Mouse (Mus musculus) hindbrain, embryonic 13.5 days (tissue): ENCODE measurements around the gene Gcnt2. TPM values are rescaled to one million over a fixed set of nuclear protein-coding genes. Genes with fewer than 3 reads are reported as not detected.

Experiments
- ATAC-seq: fragments of 200-750 bp; cut with Nextera tagmentation; 2 replicates; pipeline ENCODE4 v1.8.0; 2017; ENCODE audit warnings: moderate TSS enrichment; ENCODE audit not compliant: low FRiP score
- H3K27ac ChIP-seq: fragments of 300-500 bp; sonication (generic); 2 replicates; pipeline ENCODE4 v1.5.1; 2015; ENCODE audit warnings: inconsistent platforms, mild to moderate bottlenecking, moderate library complexity
- H3K27me3 ChIP-seq: fragments of 300-500 bp; sonication (generic); 2 replicates; pipeline ENCODE4 v1.6.1; 2015; ENCODE audit warnings: mild to moderate bottlenecking, inconsistent platforms
- H3K36me3 ChIP-seq: fragments of 300-500 bp; sonication (generic); 2 replicates; pipeline ENCODE4 v1.6.1; 2015; ENCODE audit warnings: mild to moderate bottlenecking, inconsistent platforms
- H3K4me1 ChIP-seq: fragments of 300-500 bp; sonication (generic); replicated peaks from 2 replicates; pipeline ENCODE4 v1.6.1; 2015; ENCODE audit warnings: inconsistent platforms
- H3K4me2 ChIP-seq: fragments of 300-500 bp; sonication (generic); 2 replicates; pipeline ENCODE4 v1.6.1; 2015; ENCODE audit warnings: inconsistent platforms, mild to moderate bottlenecking, moderate library complexity
- H3K4me3 ChIP-seq: fragments of 300-500 bp; sonication (generic); 2 replicates; pipeline ENCODE4 v1.5.1; 2015; ENCODE audit warnings: mild to moderate bottlenecking, inconsistent platforms
- H3K9ac ChIP-seq: fragments of 300-500 bp; sonication (generic); 2 replicates; pipeline ENCODE4 v1.6.1; 2015; ENCODE audit warnings: mild to moderate bottlenecking, inconsistent platforms
- H3K9me3 ChIP-seq: fragments of 300-500 bp; sonication (generic); 2 replicates; pipeline ENCODE4 v1.6.1; 2016; ENCODE audit warnings: inconsistent platforms
- WGBS: fragments of 180-500 bp; shearing (Covaris S2); methylation state at CpG from one replicate; pipeline ENCODE4 v1.1.7; 2015; 5-methylcytosine and 5-hydroxymethylcytosine counted together
- polyA plus RNA-seq: library from polyadenylated mRNA; unstranded; fragments of >200 nt; fragmentation: Nextera tagmentation; extraction: Ambion mirVana; gene quantifications from 2 replicates; pipeline ENCODE4 v1.2.1, GENCODE M21; 2015

Gene Gcnt2
- polyA plus RNA-seq, 1 experiment from 2014 or later = 6.4 TPM

GRCm38 (mm10) chr13:40932573-40932972 lies 73.0 kb downstream of the Gcnt2 start:
- Histone ChIP-seq H3K4me1 (0 out of 2 replicates have a peak, but pooled peaks cover 2% of the 10 kb centered on the region), H3K4me3 (no peak overlapping the region), H3K27me3 (no peaks in the 10 kb centered on the region), H3K36me3 (no peaks in the 10 kb centered on the region), H3K9me3 (no peaks in the 10 kb centered on the region), H3K27ac (no peak overlapping the region), H3K4me2 (no peak overlapping the region), H3K9ac (no peak overlapping the region)
- ATAC-seq = no peak
- WGBS = 86% methylated on average over 5 of the region's 5 CpGs

GRCm38 (mm10) chr13:40934341-40934740 lies 74.8 kb downstream of the Gcnt2 start:
- H3K4me1 ChIP-seq = 0 out of 2 replicates have a peak, but pooled peaks cover 4% of the 10 kb centered on the region
- H3K9me3 ChIP-seq = no peaks in the 10 kb centered on the region
- no peak overlapping the region for H3K9ac ChIP-seq
- 87% methylated on average over 3 of the region's 3 CpGs for WGBS
- no peak overlapping the region for H3K4me3 ChIP-seq
- no peaks in the 10 kb centered on the region for H3K36me3 ChIP-seq
- no peak overlapping the region for H3K27ac ChIP-seq
- no peak for ATAC-seq
- H3K27me3 ChIP-seq = no peaks in the 10 kb centered on the region
- H3K4me2 ChIP-seq = no peak overlapping the region

GRCm38 (mm10) chr13:40937586-40937985 lies 78.0 kb downstream of the Gcnt2 start:
- WGBS = 56% methylated on average over 5 of the region's 5 CpGs
- no peak overlapping the region for H3K9ac ChIP-seq
- H3K4me3 ChIP-seq = no peak overlapping the region
- 0 out of 2 replicates have a peak, but pooled peaks cover 4% of the 10 kb centered on the region for H3K4me1 ChIP-seq
- no peak for ATAC-seq
- no peaks in the 10 kb centered on the region for H3K9me3 ChIP-seq
- H3K36me3 ChIP-seq = no peaks in the 10 kb centered on the region
- no peaks in the 10 kb centered on the region for H3K27me3 ChIP-seq
- no peak overlapping the region for H3K4me2 ChIP-seq
- H3K27ac ChIP-seq = no peak overlapping the region

DNA sequence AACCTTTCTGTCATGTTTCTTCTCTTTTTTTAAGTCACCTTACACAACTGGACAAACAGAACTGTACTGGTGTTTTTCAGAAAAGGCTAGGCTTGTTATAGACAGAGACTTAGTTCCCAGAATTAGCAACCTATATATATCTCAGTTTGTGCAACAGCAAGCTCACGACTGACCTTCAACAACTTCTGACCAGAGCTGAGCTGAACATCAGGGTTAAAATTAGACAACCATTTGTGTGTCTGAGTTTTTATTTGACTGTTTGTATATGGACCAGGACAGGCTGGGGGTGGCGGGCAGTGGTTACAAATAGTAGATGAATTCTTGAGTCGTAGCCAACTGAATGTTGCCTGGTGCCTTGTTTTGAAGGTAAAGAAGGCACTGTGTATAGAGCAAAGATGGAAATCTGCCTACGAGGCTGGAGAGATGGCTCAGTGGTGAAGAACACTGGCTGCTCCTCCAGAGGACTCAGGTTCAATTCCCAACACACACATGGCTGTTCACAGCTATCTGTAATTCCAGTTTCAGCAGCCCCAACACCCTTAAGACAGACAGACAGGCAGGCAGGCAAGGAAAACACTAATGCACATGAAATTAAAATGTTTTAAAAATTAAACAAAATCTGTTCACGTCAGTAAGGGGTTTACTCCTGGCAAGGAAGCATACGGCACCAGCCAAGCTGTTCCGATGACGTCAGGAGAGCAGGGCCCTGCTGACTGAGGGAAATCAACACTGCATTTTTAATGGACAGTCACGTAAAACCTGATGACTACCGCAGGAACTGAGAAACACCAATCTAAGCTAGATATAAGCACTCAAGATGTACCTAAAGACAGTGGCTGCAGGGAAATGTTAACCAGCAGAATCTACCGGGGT lies 79.2 kb downstream of the Gcnt2 start:
- Histone ChIP-seq H3K4me3 (no peak overlapping the region), H3K27me3 (no peaks in the 10 kb centered on the region), H3K9ac (no peak overlapping the region), H3K9me3 (no peaks in the 10 kb centered on the region), H3K4me2 (no peak overlapping the region), H3K36me3 (no peaks in the 10 kb centered on the region), H3K27ac (no peak overlapping the region), H3K4me1 (0 out of 2 replicates have a peak, but pooled peaks cover 4% of the 10 kb centered on the region)
- 85% methylated on average over 11 of the region's 11 CpGs for WGBS
- ATAC-seq = no peak

DNA sequence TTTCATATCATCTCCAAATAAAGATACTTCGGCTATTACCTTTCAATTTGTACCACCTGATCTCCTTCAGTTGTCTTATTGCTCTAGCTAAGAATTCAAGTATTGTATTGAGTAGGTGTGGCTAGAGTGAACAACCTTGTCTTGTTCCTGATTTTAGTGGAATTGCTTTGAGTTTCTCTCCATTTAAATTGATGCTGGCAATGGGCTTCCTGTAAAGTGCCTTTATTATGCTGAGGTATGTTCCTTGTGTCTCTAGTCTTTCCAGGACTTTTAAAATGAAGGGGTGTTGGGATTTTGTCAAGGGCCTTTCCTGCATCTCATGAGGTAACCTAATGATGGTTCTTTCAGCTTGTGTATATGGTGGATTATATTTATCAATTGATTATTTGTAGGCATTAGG lies 83.5 kb downstream of the Gcnt2 start:
- no peak for ATAC-seq
- H3K4me1 ChIP-seq = peaks cover 8% of the 10 kb centered on the region
- H3K4me3 ChIP-seq = no peak overlapping the region
- WGBS = 93% methylated on average over 1 of the region's 1 CpGs
- H3K27me3 ChIP-seq = no peaks in the 10 kb centered on the region
- H3K4me2 ChIP-seq = no peak overlapping the region
- H3K36me3 ChIP-seq = no peaks in the 10 kb centered on the region
- no peak overlapping the region for H3K9ac ChIP-seq
- no peaks in the 10 kb centered on the region for H3K9me3 ChIP-seq
- no peak overlapping the region for H3K27ac ChIP-seq

DNA sequence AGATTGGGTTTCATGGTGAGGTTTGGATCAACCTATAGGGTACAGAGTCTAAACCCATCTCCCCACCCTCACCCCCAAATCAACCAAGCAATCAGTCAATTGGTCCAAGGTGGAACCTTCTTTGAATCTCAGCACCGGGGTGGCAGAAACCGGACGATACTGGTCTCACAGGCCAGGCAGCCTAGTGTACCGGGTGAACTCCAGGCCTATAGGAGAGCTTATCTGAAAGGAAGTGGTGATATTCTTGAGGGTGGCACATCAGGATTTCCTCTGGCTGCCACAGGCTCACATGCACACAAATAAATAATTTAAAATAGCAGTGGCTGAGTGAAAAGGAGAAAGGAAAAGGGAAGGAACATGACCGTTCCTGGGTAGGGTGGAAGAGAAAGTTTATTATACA lies 84.4 kb downstream of the Gcnt2 start:
- Histone ChIP-seq H3K4me3 (no peak overlapping the region), H3K9ac (no peak overlapping the region), H3K27me3 (no peaks in the 10 kb centered on the region), H3K9me3 (no peaks in the 10 kb centered on the region), H3K36me3 (no peaks in the 10 kb centered on the region), H3K4me2 (no peak overlapping the region), H3K4me1 (peaks cover 8% of the 10 kb centered on the region), H3K27ac (no peak overlapping the region)
- WGBS = 70% methylated on average over 5 of the region's 5 CpGs
- ATAC-seq = no peak

DNA sequence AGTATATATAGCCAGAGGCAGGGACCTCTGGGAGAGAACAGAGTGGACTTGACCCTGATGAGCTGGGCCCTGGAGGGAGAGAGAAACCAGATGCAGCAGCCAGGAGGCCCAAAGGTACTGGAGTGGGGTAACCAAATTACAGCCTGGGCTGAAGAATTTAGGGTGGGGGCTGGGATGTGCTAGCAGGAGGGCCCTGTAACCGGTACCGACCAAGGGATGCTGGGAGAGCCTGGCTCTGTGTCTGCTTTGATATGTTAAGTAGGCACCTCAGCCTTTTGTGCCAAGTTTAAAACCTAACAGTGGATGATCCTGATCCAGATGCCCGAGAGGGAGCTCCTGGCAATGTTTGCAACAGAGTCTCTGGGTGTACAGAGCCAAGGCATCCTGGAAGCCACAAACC lies 84.8 kb downstream of the Gcnt2 start:
- no peak overlapping the region for H3K9ac ChIP-seq
- no peak overlapping the region for H3K27ac ChIP-seq
- ATAC-seq = no peak
- H3K4me2 ChIP-seq = no peak overlapping the region
- 12% methylated on average over 3 of the region's 3 CpGs for WGBS
- no peaks in the 10 kb centered on the region for H3K36me3 ChIP-seq
- peaks cover 8% of the 10 kb centered on the region for H3K4me1 ChIP-seq
- no peaks in the 10 kb centered on the region for H3K9me3 ChIP-seq
- no peak overlapping the region for H3K4me3 ChIP-seq
- H3K27me3 ChIP-seq = no peaks in the 10 kb centered on the region

DNA sequence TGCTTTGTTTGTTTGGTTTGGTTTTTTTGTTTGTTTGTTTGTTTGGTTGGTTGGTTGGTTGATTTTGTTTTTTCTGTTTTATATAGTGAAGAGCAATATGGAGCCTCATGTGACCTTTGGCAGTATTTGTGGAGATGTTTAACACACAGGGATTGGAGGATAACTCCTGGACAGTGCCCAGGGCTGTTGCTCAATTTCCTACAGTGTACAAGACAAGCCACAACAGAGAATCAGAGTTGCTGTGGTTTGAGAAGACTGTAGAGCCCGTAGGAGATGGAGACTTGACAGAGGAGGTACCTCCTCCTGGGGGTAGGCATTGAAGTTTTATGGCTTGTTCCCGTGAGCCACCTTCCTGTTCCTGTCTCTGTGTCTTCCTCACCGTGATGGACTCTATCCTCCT lies 87.0 kb downstream of the Gcnt2 start:
- Histone ChIP-seq H3K4me2 (no peak overlapping the region), H3K9me3 (no peaks in the 10 kb centered on the region), H3K4me1 (peaks cover 8% of the 10 kb centered on the region), H3K27me3 (no peaks in the 10 kb centered on the region), H3K9ac (no peak overlapping the region), H3K27ac (no peak overlapping the region), H3K4me3 (no peak overlapping the region), H3K36me3 (no peaks in the 10 kb centered on the region)
- whole genome bisulfite sequencing = 72% methylated on average over 3 of the region's 3 CpGs
- no peak for ATAC-seq

- Histone ChIP-seq H3K36me3 (no peaks in the 10 kb centered on the region), H3K27me3 (no peaks in the 10 kb centered on the region), H3K4me1 (peaks cover 8% of the 10 kb centered on the region), H3K9ac (no peak overlapping the region), H3K4me2 (no peak overlapping the region), H3K4me3 (no peak overlapping the region), H3K27ac (no peak overlapping the region), H3K9me3 (no peaks in the 10 kb centered on the region)
- 80% methylated on average over 7 of the region's 7 CpGs for WGBS
- no peak for ATAC-seq
These were observed 88.1 kb downstream of the Gcnt2 start for GRCm38 (mm10) chr13:40947538-40948205.

- Histone ChIP-seq H3K36me3 (no peaks in the 10 kb centered on the region; the same call in 1 of the 2 replicates), H3K4me2 (no peak overlapping the region), H3K9me3 (no peaks in the 10 kb centered on the region), H3K27me3 (no peaks in the 10 kb centered on the region), H3K4me1 (no peaks in the 10 kb centered on the region), H3K27ac (no peak overlapping the region), H3K9ac (no peak overlapping the region), H3K4me3 (no peak overlapping the region)
- ATAC-seq = no peak
- 89% methylated on average over 10 of the region's 10 CpGs for WGBS
These were observed 91.9 kb downstream of the Gcnt2 start for GRCm38 (mm10) chr13:40951386-40951976.

- Histone ChIP-seq H3K27me3 (no peaks in the 10 kb centered on the region), H3K4me3 (no peak overlapping the region), H3K9me3 (no peaks in the 10 kb centered on the region), H3K4me2 (no peak overlapping the region), H3K27ac (no peak overlapping the region), H3K4me1 (no peaks in the 10 kb centered on the region), H3K36me3 (no peaks in the 10 kb centered on the region; the same call in 1 of the 2 replicates), H3K9ac (no peak overlapping the region)
- WGBS = 82% methylated on average over 6 of the region's 6 CpGs
- no peak for ATAC-seq
These were observed 93.7 kb downstream of the Gcnt2 start for GRCm38 (mm10) chr13:40953231-40953630.

- H3K27ac ChIP-seq = no peak overlapping the region
- peaks cover 3% of the 10 kb centered on the region; the same call in 1 of the 2 replicates for H3K36me3 ChIP-seq
- no peaks in the 10 kb centered on the region for H3K4me1 ChIP-seq
- no peak overlapping the region for H3K4me2 ChIP-seq
- no peaks in the 10 kb centered on the region for H3K27me3 ChIP-seq
- 88% methylated on average over 7 of the region's 7 CpGs for WGBS
- H3K9ac ChIP-seq = no peak overlapping the region
- no peak overlapping the region for H3K4me3 ChIP-seq
- H3K9me3 ChIP-seq = no peaks in the 10 kb centered on the region
- no peak for ATAC-seq
These were observed 96.2 kb downstream of the Gcnt2 start for GRCm38 (mm10) chr13:40955773-40956172.
